Mouse (Mus musculus) stomach, postnatal 0 days (tissue): ENCODE results near the gene Gipr.

Source experiments
- CTCF ChIP-seq: IDR thresholded peaks from 2 replicates; pipeline ENCODE4 v1.5.1; 2016; ENCODE audit warnings: antibody characterized with exemption, low read depth, mild to moderate bottlenecking, moderate library complexity
- EP300 ChIP-seq: optimal IDR thresholded peaks from 2 replicates; pipeline ENCODE3; 2016; ENCODE audit warnings: antibody characterized with exemption

- no peak for TF ChIP-seq CTCF
- no peak for TF ChIP-seq EP300
Measured at GRCm38 (mm10) chr7:19171831-19172230, 5.9 kb upstream of the Gipr start.
